Mouse (Mus musculus) adrenal gland, postnatal 4 days (tissue): ENCODE measurements around the gene Cnot6. TPM values are rescaled to one million over a fixed set of nuclear protein-coding genes. Genes with fewer than 3 reads are reported as not detected.

Experiments
- DNase-seq, 2 experiments: peaks; one replicate each; pipeline ENCODE4 v3.0.0; 2021 to 2022; ENCODE audit warnings: low spot score in 2 of 2, mixed read lengths in 2 of 2
- total RNA-seq, 2 experiments: library from RNA; stranded (reverse); gene quantifications; 2 replicates each; pipeline ENCODE4 v1.2.3; 2021

Gene Cnot6
- total RNA-seq, 2 experiments from 2014 or later: 93.1 to 102 TPM

- no peak for DNase-seq
Measured at GRCm38 (mm10) chr11:49658065-49658464, 54.5 kb downstream of the Cnot6 start.

GRCm38 (mm10) chr11:49655501-49655900 lies 57.0 kb downstream of the Cnot6 start:
- DNase-seq: no peak

- DNase-seq: no peak
Measured at GRCm38 (mm10) chr11:49654651-49655050, 57.9 kb downstream of the Cnot6 start.

- no peak for DNase-seq
Measured at GRCm38 (mm10) chr11:49653079-49653408, 59.5 kb downstream of the Cnot6 start.

GRCm38 (mm10) chr11:49652401-49653078 lies 60.0 kb downstream of the Cnot6 start:
- peak; percentile 60 to 76 for DNase-seq

- DNase-seq: no peak
Measured at GRCm38 (mm10) chr11:49651762-49652322, 60.7 kb downstream of the Cnot6 start.

- DNase-seq: no peak
Measured at GRCm38 (mm10) chr11:49650994-49651761, 61.3 kb downstream of the Cnot6 start.

- no peak for DNase-seq
Measured at GRCm38 (mm10) chr11:49650113-49650993, 62.2 kb downstream of the Cnot6 start.

GRCm38 (mm10) chr11:49645677-49646076 lies 66.8 kb downstream of the Cnot6 start:
- DNase-seq: no peak

- DNase-seq: no peak
Measured at GRCm38 (mm10) chr11:49636449-49636848, 76.1 kb downstream of the Cnot6 start.

- DNase-seq: no peak
Measured at GRCm38 (mm10) chr11:49635671-49636070, 76.9 kb downstream of the Cnot6 start.

- DNase-seq: no peak
Measured at GRCm38 (mm10) chr11:49634101-49634500, 78.4 kb downstream of the Cnot6 start.

GRCm38 (mm10) chr11:49632256-49632655 lies 80.3 kb downstream of the Cnot6 start:
- DNase-seq: no peak

GRCm38 (mm10) chr11:49631154-49631553 lies 81.4 kb downstream of the Cnot6 start:
- no peak for DNase-seq

GRCm38 (mm10) chr11:49626748-49627147 lies 85.8 kb downstream of the Cnot6 start:
- DNase-seq: no peak

- no peak for DNase-seq
Measured at GRCm38 (mm10) chr11:49625863-49626262, 86.7 kb downstream of the Cnot6 start.

- DNase-seq: no peak
Measured at GRCm38 (mm10) chr11:49624156-49624555, 88.4 kb downstream of the Cnot6 start.

- no peak for DNase-seq
Measured at GRCm38 (mm10) chr11:49621953-49622352, 90.6 kb downstream of the Cnot6 start.
